Mouse (Mus musculus): ENCODE measurements around the gene Apmap. TPM values are rescaled to one million over a fixed set of nuclear protein-coding genes. Genes with fewer than 3 reads are reported as not detected.
"Not testable (repeated sequence)": the region's sequence is repeated elsewhere in the genome, so short reads cannot be mapped to it uniquely, and the experiment has no call there.

Apmap gene
- polyA plus RNA-seq, 1 experiment from 2014 or later, result 40.1 TPM

- no peaks in the 10 kb centered on the region for H3K4me1 ChIP-seq
- H3K36me3 ChIP-seq, result no peaks in the 10 kb centered on the region
- H3K9me3 ChIP-seq, result no peaks in the 10 kb centered on the region
- no peak within 1 kb of the TSS for H3K9ac ChIP-seq
- no peak within 1 kb of the TSS for H3K4me2 ChIP-seq
- no peaks in the 10 kb centered on the region for H3K27me3 ChIP-seq (replicated peaks)
- H3K27ac ChIP-seq, result no peak within 1 kb of the TSS
- no peak for ATAC-seq (ENCODE audit: insufficient read depth, low FRiP score, low read depth)
- no peak within 1 kb of the TSS for H3K4me3 ChIP-seq (replicated peaks)
- 66% methylated on average over 11 of the region's 11 CpGs for WGBS
Observed at GRCm38 (mm10) chr2:150569847-150570590, 38.3 kb downstream of the Apmap start, which contains the start of gene Cst7. TSS of gene Cst7 (plus strand) at chr2:150570415.

DNA sequence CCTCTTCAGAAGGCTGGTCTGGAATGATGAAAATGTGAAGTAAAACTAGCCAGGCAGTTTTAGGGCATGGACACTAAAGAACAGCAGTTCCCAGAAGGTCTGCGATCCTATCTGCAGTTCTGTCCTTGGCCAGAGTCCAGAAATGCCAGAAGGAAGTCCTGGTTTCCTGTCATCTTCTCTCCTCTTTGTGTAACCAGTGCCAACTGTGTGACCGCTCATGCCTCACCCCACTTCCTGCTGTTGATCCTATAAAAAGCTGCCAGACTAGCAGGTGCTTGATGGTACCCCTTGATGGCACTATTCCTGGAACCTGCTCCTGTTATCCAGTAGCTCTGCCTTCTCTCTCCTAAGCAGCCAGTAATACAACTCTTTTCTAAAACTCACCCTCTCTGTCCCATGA lies 41.3 kb downstream of the Apmap start:
- H3K36me3 ChIP-seq, result no peaks in the 10 kb centered on the region
- H3K27me3 ChIP-seq (replicated peaks), result no peaks in the 10 kb centered on the region
- no peak overlapping the region for H3K4me2 ChIP-seq
- H3K4me3 ChIP-seq (replicated peaks), result no peak overlapping the region
- WGBS, result 60% methylated on average over 2 of the region's 2 CpGs
- no peak for ATAC-seq (ENCODE audit: insufficient read depth, low FRiP score, low read depth)
- no peak overlapping the region for H3K27ac ChIP-seq
- no peaks in the 10 kb centered on the region for H3K4me1 ChIP-seq
- no peak overlapping the region for H3K9ac ChIP-seq
- H3K9me3 ChIP-seq, result no peaks in the 10 kb centered on the region

- H3K4me3 ChIP-seq (replicated peaks), result no peak overlapping the region
- WGBS, result 58% methylated on average over 3 of the region's 3 CpGs
- H3K27ac ChIP-seq, result no peak overlapping the region
- H3K36me3 ChIP-seq, result no peaks in the 10 kb centered on the region
- no peak overlapping the region for H3K4me2 ChIP-seq
- H3K4me1 ChIP-seq, result no peaks in the 10 kb centered on the region
- no peak overlapping the region for H3K9ac ChIP-seq
- H3K9me3 ChIP-seq, result no peaks in the 10 kb centered on the region
- no peaks in the 10 kb centered on the region for H3K27me3 ChIP-seq (replicated peaks)
- ATAC-seq (ENCODE audit: insufficient read depth, low FRiP score, low read depth), result no peak
Observed at GRCm38 (mm10) chr2:150558568-150558967, 49.8 kb downstream of the Apmap start.

GRCm38 (mm10) chr2:150549576-150549975 lies 58.8 kb downstream of the Apmap start:
- not testable (repeated sequence) for H3K36me3 ChIP-seq; H3K27me3 ChIP-seq (replicated peaks); H3K9me3 ChIP-seq; ATAC-seq (ENCODE audit: insufficient read depth, low FRiP score, low read depth); H3K4me1 ChIP-seq; H3K4me2 ChIP-seq; H3K4me3 ChIP-seq (replicated peaks); H3K27ac ChIP-seq; H3K9ac ChIP-seq
- WGBS, result 72% methylated on average over 10 of the region's 10 CpGs

Other genes starting within 250 kb of the Apmap start
- gene 3300002I08Rik, start 245.8 kb downstream of the Apmap start, polyA plus RNA-seq (2015; fragmentation: Nextera tagmentation; extraction: Ambion mirVana), result 6.5 and 7.0 TPM in 2 replicates
- gene Zfp442, start 157.1 kb downstream of the Apmap start, polyA plus RNA-seq (2015; fragmentation: Nextera tagmentation; extraction: Ambion mirVana), result 7.4 and 8.1 TPM in 2 replicates
- gene Zfp345, start 123.5 kb downstream of the Apmap start, polyA plus RNA-seq (2015; fragmentation: Nextera tagmentation; extraction: Ambion mirVana), result 0.08 TPM in 1 of 2 replicates, not detected in the other
- gene Cst7, start 38.2 kb downstream of the Apmap start, polyA plus RNA-seq (2015; fragmentation: Nextera tagmentation; extraction: Ambion mirVana), result 0.89 and 1.2 TPM in 2 replicates
- gene Acss1, start 59.9 kb upstream of the Apmap start, polyA plus RNA-seq (2015; fragmentation: Nextera tagmentation; extraction: Ambion mirVana), result 27.8 and 30.9 TPM in 2 replicates
- gene Vsx1, start 80.8 kb upstream of the Apmap start, polyA plus RNA-seq (2015; fragmentation: Nextera tagmentation; extraction: Ambion mirVana), result not detected in 2 replicates
- gene Entpd6, start 140.5 kb upstream of the Apmap start, polyA plus RNA-seq (2015; fragmentation: Nextera tagmentation; extraction: Ambion mirVana), result 27.3 and 31.1 TPM in 2 replicates
- 97.5 and 99.4 TPM in 2 replicates for gene Pygb, start 178.2 kb upstream of the Apmap start, polyA plus RNA-seq (2015; fragmentation: Nextera tagmentation; extraction: Ambion mirVana)